Mouse (Mus musculus): ENCODE results near the gene Spint5. TPM values are rescaled to one million over a fixed set of nuclear protein-coding genes. Genes with fewer than 3 reads are reported as not detected.

Gene Spint5
- total RNA-seq, 2 experiments from 2014 or later, result not detected

Other genes with a start within 250 kb of the Spint5 start
- gene Trp53tg5, start 241.6 kb upstream of the Spint5 start, total RNA-seq (2021), result not detected
- 10 to 100 TPM; 17.1 to 18.9 TPM for gene Dbndd2, start 229.2 kb upstream of the Spint5 start, total RNA-seq (2021)
- 10 to 100 TPM; 56.4 to 56.8 TPM for gene Pigt, start 217.8 kb upstream of the Spint5 start, total RNA-seq (2021)
- gene Wfdc2, start 152.9 kb upstream of the Spint5 start, total RNA-seq (2021), result 1 to 10 TPM in 1 of 2 experiments, under 1 TPM in 1; 0.84 to 1.0 TPM
- not detected for gene Spint3, start 141.8 kb upstream of the Spint5 start, total RNA-seq (2021)
- gene Wfdc6a, start 129.9 kb upstream of the Spint5 start, total RNA-seq (2021), result not detected
- not detected for gene Eppin, start 121.7 kb upstream of the Spint5 start, total RNA-seq (2021)
- gene Wfdc6b, start 101.8 kb upstream of the Spint5 start, total RNA-seq (2021), result not detected
- gene Wfdc8, start 101.7 kb upstream of the Spint5 start, total RNA-seq (2021), result not detected
- gene Wfdc16, start 76.5 kb upstream of the Spint5 start, total RNA-seq (2021), result not detected
- gene Wfdc10, start 59.3 kb upstream of the Spint5 start, total RNA-seq (2021), result not detected
- not detected for gene Wfdc9, start 58.7 kb upstream of the Spint5 start, total RNA-seq (2021)
- gene Wfdc11, start 41.2 kb upstream of the Spint5 start, total RNA-seq (2021), result not detected
- gene Wfdc13, start 30.2 kb upstream of the Spint5 start, total RNA-seq (2021), result not detected
- gene Spint4, start 16.8 kb upstream of the Spint5 start, total RNA-seq (2021), result not detected
- under 1 TPM; 0.17 to 0.40 TPM for gene Wfdc3, start 30.6 kb downstream of the Spint5 start, total RNA-seq (2021)
- 10 to 100 TPM; 35.8 to 38.5 TPM for gene Dnttip1, start 30.7 kb downstream of the Spint5 start, total RNA-seq (2021)
- 10 to 100 TPM; 31.7 to 32.5 TPM for gene Ube2c, start 54.6 kb downstream of the Spint5 start, total RNA-seq (2021)
- gene Tnnc2, start 64.7 kb downstream of the Spint5 start, total RNA-seq (2021), result under 1 TPM in 1 of 2 experiments, not detected in 1; 0.52 TPM
- gene Snx21, start 70.5 kb downstream of the Spint5 start, total RNA-seq (2021), result 10 to 100 TPM; 25.9 to 26.3 TPM
- 10 to 100 TPM; 12.6 to 13.4 TPM for gene Acot8, start 89.6 kb downstream of the Spint5 start, total RNA-seq (2021)
- gene Zswim3, start 89.8 kb downstream of the Spint5 start, total RNA-seq (2021), result 1 to 10 TPM; 2.1 to 2.9 TPM
- 1 to 10 TPM; 5.2 to 5.3 TPM for gene Zswim1, start 107.4 kb downstream of the Spint5 start, total RNA-seq (2021)
- gene Spata25, start 113.2 kb downstream of the Spint5 start, total RNA-seq (2021), result under 1 TPM; 0.55 to 0.69 TPM
- gene Ctsa, start 117.6 kb downstream of the Spint5 start, total RNA-seq (2021), result 100 to 1,000 TPM; 108 to 116 TPM
- 10 to 100 TPM; 26.4 to 35.8 TPM for gene Neurl2, start 118.2 kb downstream of the Spint5 start, total RNA-seq (2021)
- 10 to 100 TPM; 39.1 to 40.9 TPM for gene Pltp, start 142.4 kb downstream of the Spint5 start, total RNA-seq (2021)
- 10 to 100 TPM; 42.2 to 45.1 TPM for gene Pcif1, start 164.0 kb downstream of the Spint5 start, total RNA-seq (2021)
- gene Zfp335, start 196.5 kb downstream of the Spint5 start, total RNA-seq (2021), result 10 to 100 TPM; 11.5 to 12.2 TPM
- gene Mmp9, start 225.5 kb downstream of the Spint5 start, total RNA-seq (2021), result under 1 TPM; 0.47 to 0.89 TPM
- gene Slc12a5, start 245.5 kb downstream of the Spint5 start, total RNA-seq (2021), result under 1 TPM; 0.72 to 0.79 TPM

Data from heart, postnatal 10 days (tissue).